Mouse (Mus musculus) stomach, embryonic 14.5 days (tissue): ENCODE data around the gene Mbd3. TPM values are rescaled to one million over a fixed set of nuclear protein-coding genes. Genes with fewer than 3 reads are reported as not detected.
A peak's percentile ranks its signal among the peaks of the same experiment; 100 is the strongest.

ENCODE experiments used
- ATAC-seq: fragments of 200-750 bp; cut with Nextera tagmentation; 2 replicates; pipeline ENCODE4 v1.8.0; 2017; ENCODE audit warnings: low read depth, moderate TSS enrichment; ENCODE audit not compliant: insufficient number of reproducible peaks, insufficient read depth, low FRiP score
- H3K27ac ChIP-seq: fragments of 300-500 bp; sonication (generic); 2 replicates; pipeline ENCODE4 v1.5.1; 2014; ENCODE audit warnings: mild to moderate bottlenecking, low read length, moderate library complexity, mixed read lengths
- H3K27me3 ChIP-seq: fragments of 300-500 bp; sonication (generic); 2 replicates; pipeline ENCODE4 v1.6.1; 2014; ENCODE audit warnings: low read length, control low read depth, mixed read lengths; ENCODE audit not compliant: control insufficient read depth, insufficient read depth
- H3K36me3 ChIP-seq: fragments of 300-500 bp; sonication (generic); 2 replicates; pipeline ENCODE4 v1.6.1; 2014; ENCODE audit warnings: mild to moderate bottlenecking, control low read depth, low read length, moderate library complexity, mixed read lengths; ENCODE audit not compliant: control insufficient read depth, insufficient read depth
- H3K4me1 ChIP-seq: fragments of 300-500 bp; sonication (generic); 2 replicates; pipeline ENCODE4 v1.6.1; 2014; ENCODE audit warnings: low read length, control low read depth, mixed read lengths; ENCODE audit not compliant: control insufficient read depth, insufficient read depth
- H3K4me2 ChIP-seq: fragments of 300-500 bp; sonication (generic); replicated peaks from 2 replicates; pipeline ENCODE4 v1.6.1; 2014; ENCODE audit warnings: low read depth, low read length, control low read depth
- H3K4me3 ChIP-seq: fragments of 300-500 bp; sonication (generic); 2 replicates; pipeline ENCODE4 v1.5.1; 2014; ENCODE audit warnings: low read depth, low read length, control low read depth
- H3K9ac ChIP-seq: fragments of 300-500 bp; sonication (generic); replicated peaks from 2 replicates; pipeline ENCODE4 v1.6.1; 2014; ENCODE audit warnings: low read depth, mild to moderate bottlenecking, control low read depth, low read length, moderate library complexity, mixed read lengths
- H3K9me3 ChIP-seq: fragments of 300-500 bp; sonication (generic); 2 replicates; pipeline ENCODE4 v1.6.1; 2016; ENCODE audit warnings: low read depth, low read length, control low read depth; ENCODE audit not compliant: control insufficient read depth
- WGBS: fragments of 180-500 bp; shearing (Covaris S2); extraction: QIAGEN DNeasy Blood & Tissue Kit; methylation state at CpG from one replicate; pipeline ENCODE4 v1.1.7; 2014; 5-methylcytosine and 5-hydroxymethylcytosine counted together
- polyA plus RNA-seq: library from polyadenylated mRNA; unstranded; fragments of >200 nt; fragmentation: Nextera tagmentation; extraction: Ambion mirVana; gene quantifications from 2 replicates; pipeline ENCODE4 v1.2.1, GENCODE M21; 2014

Mbd3 gene
- polyA plus RNA-seq, 1 experiment from 2014 or later = 200 TPM

GRCm38 (mm10) chr10:80396822-80397523, 2.4 kb downstream of the Mbd3 start:
- Histone ChIP-seq H3K27me3 (no peaks in the 10 kb centered on the region), H3K9ac (peak overlapping the region; percentile 19; the same call in 1 of the 2 replicates), H3K27ac (peak overlapping the region; percentile 39; the same call in 1 of the 2 replicates), H3K36me3 (peaks cover 49% of the 10 kb centered on the region), H3K4me3 (peak overlapping the region; percentile 71; the same call in 1 of the 2 replicates), H3K9me3 (no peaks in the 10 kb centered on the region), H3K4me2 (peak overlapping the region; percentile 88), H3K4me1 (peaks cover 22% of the 10 kb centered on the region)
- ATAC-seq = no peak
- WGBS = 82% methylated on average over 11 of the region's 11 CpGs

DNA sequence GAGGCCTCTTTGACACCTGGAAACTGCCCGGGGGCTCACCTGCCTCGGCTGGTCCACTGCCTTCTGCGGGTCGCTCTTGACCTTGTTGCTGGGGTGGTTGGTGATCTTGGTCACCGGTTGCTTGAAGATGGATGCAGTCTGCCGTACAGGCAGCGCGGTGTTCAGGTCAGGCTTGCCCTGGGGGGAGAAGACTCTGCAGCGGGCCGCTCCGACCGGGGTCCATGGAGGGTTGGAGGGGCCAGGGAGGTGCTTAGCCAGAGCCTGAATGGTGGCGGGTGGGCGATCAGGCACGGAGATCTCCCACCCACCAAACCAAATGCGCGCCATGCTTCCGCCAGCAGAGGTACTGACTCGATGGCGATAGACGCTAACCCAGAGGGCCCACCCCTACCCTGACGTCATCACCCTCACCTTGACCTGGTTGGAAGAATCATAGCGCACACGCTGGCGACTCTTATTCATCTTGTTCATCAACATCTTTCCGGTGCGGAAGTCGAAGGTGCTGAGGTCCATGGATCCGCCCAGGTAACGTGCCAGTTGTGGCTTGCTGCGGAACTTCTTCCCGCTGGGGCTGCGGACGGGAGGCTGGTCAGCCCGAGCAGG, 4.2 kb downstream of the Mbd3 start:
- Histone ChIP-seq H3K4me3 (no peak overlapping the region), H3K4me1 (peaks cover 14% of the 10 kb centered on the region), H3K27ac (no peak overlapping the region), H3K4me2 (no peak overlapping the region), H3K36me3 (peaks cover 55% of the 10 kb centered on the region), H3K9me3 (no peaks in the 10 kb centered on the region), H3K9ac (no peak overlapping the region), H3K27me3 (no peaks in the 10 kb centered on the region)
- 93% methylated on average over 35 of the region's 35 CpGs for WGBS
- no peak for ATAC-seq

GRCm38 (mm10) chr10:80392687-80393086, 6.7 kb downstream of the Mbd3 start:
- Histone ChIP-seq H3K4me1 (peaks cover 13% of the 10 kb centered on the region), H3K4me2 (no peak overlapping the region), H3K4me3 (no peak overlapping the region), H3K9ac (no peak overlapping the region), H3K9me3 (no peaks in the 10 kb centered on the region), H3K36me3 (peaks cover 59% of the 10 kb centered on the region), H3K27me3 (no peaks in the 10 kb centered on the region), H3K27ac (no peak overlapping the region)
- no peak for ATAC-seq
- WGBS = 90% methylated on average over 5 of the region's 5 CpGs

- peaks cover 57% of the 10 kb centered on the region for H3K36me3 ChIP-seq
- no peaks in the 10 kb centered on the region for H3K9me3 ChIP-seq
- H3K27ac ChIP-seq = no peak overlapping the region
- 73% methylated on average over 9 of the region's 9 CpGs for WGBS
- H3K27me3 ChIP-seq = no peaks in the 10 kb centered on the region
- no peak overlapping the region for H3K9ac ChIP-seq
- peaks cover 3% of the 10 kb centered on the region; the same call in 1 of the 2 replicates for H3K4me1 ChIP-seq
- H3K4me2 ChIP-seq = no peak overlapping the region
- H3K4me3 ChIP-seq = no peak overlapping the region
- no peak for ATAC-seq
Measured at GRCm38 (mm10) chr10:80390697-80391096, 8.7 kb downstream of the Mbd3 start.

DNA sequence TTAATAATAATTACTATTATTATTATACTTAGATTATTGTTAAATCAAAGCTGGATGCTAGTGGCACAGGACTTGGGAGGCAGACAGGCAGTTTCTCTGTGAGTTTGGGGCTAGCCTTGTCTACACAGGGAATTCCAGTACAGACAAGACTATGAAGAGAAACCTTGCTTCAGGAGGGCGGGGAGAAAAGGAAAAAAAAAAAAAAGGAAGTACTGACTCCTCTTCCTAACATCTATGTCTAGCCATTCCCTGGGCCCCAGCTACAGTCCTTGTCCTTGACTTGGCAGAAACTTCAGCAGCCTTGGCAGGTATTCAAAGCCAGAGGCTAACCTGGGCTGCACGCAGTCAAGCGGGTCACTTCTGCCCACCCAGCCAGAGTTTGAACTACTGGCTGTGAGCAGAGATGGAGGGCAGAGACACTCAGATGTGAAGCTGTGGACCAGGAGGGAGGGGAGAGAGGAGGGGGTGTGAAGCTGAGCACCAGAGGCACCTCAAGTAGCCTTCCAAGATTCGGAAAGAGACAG, 10.1 kb downstream of the Mbd3 start:
- H3K27ac ChIP-seq = no peak overlapping the region
- ATAC-seq = no peak
- no peaks in the 10 kb centered on the region for H3K27me3 ChIP-seq
- no peak overlapping the region for H3K4me2 ChIP-seq
- H3K4me1 ChIP-seq = peaks cover 16% of the 10 kb centered on the region
- peaks cover 48% of the 10 kb centered on the region for H3K36me3 ChIP-seq
- H3K9ac ChIP-seq = no peak overlapping the region
- no peaks in the 10 kb centered on the region for H3K9me3 ChIP-seq
- WGBS = 62% methylated on average over 4 of the region's 4 CpGs
- no peak overlapping the region for H3K4me3 ChIP-seq

GRCm38 (mm10) chr10:80388731-80389130, 10.6 kb downstream of the Mbd3 start:
- Histone ChIP-seq H3K4me2 (no peak overlapping the region), H3K36me3 (peaks cover 43% of the 10 kb centered on the region), H3K9ac (no peak overlapping the region), H3K4me3 (no peak overlapping the region), H3K27me3 (no peaks in the 10 kb centered on the region), H3K4me1 (peaks cover 17% of the 10 kb centered on the region), H3K27ac (no peak overlapping the region), H3K9me3 (no peaks in the 10 kb centered on the region)
- WGBS = 19% methylated on average over 2 of the region's 2 CpGs
- ATAC-seq = no peak

- ATAC-seq = peak; percentile 46; the same call in 1 of the 2 replicates
- Histone ChIP-seq H3K4me1 (peaks cover 17% of the 10 kb centered on the region), H3K4me2 (peak within 1 kb of the TSS; percentile 92), H3K36me3 (peaks cover 41% of the 10 kb centered on the region), H3K9ac (peak within 1 kb of the TSS; percentile 96), H3K27ac (peak within 1 kb of the TSS; percentile 88), H3K9me3 (no peaks in the 10 kb centered on the region), H3K27me3 (no peaks in the 10 kb centered on the region), H3K4me3 (peak within 1 kb of the TSS; percentile 87)
- WGBS = 2% methylated on average over 15 of the region's 61 CpGs
Measured at GRCm38 (mm10) chr10:80387522-80387959, 11.8 kb downstream of the Mbd3 start, which contains the start of gene Mex3d. Gene Mex3d (minus strand): TSS chr10:80387659.

GRCm38 (mm10) chr10:80386735-80387471, 12.4 kb downstream of the Mbd3 start:
- no peaks in the 10 kb centered on the region for H3K9me3 ChIP-seq
- peak overlapping the region; percentile 88 for H3K4me2 ChIP-seq
- H3K4me1 ChIP-seq = peaks cover 17% of the 10 kb centered on the region
- peak overlapping the region; percentile 88 for H3K27ac ChIP-seq
- H3K9ac ChIP-seq = peak overlapping the region; percentile 96
- H3K27me3 ChIP-seq = no peaks in the 10 kb centered on the region
- peaks cover 40% of the 10 kb centered on the region for H3K36me3 ChIP-seq
- H3K4me3 ChIP-seq = peak overlapping the region; percentile 87
- no peak for ATAC-seq
- under 1% methylated on average over 93 of the region's 94 CpGs for WGBS
